Mouse (Mus musculus): ENCODE measurements around the gene Pilra.
"Not testable (repeated sequence)": the region's sequence is repeated elsewhere in the genome, so short reads cannot be mapped to it uniquely, and the experiment has no call there.

Gene Pilra

GRCm38 (mm10) chr5:137835966-137836520, at the start of gene Pilra:
Gene Pilra, minus strand, starts transcription at chr5:137836281.
- DNase-seq (ENCODE audit: low read depth, low spot score), result not testable (repeated sequence)

GRCm38 (mm10) chr5:137883345-137883744, 47.3 kb upstream of the Pilra start:
- no peak for DNase-seq (ENCODE audit: low read depth, low spot score)

GRCm38 (mm10) chr5:137882922-137883321, 46.8 kb upstream of the Pilra start:
- no peak for DNase-seq (ENCODE audit: low read depth, low spot score)

GRCm38 (mm10) chr5:137877860-137878259, 41.8 kb upstream of the Pilra start:
- peak; percentile 11 for DNase-seq (ENCODE audit: low read depth, low spot score)

GRCm38 (mm10) chr5:137875054-137875453, 39.0 kb upstream of the Pilra start:
- DNase-seq (ENCODE audit: low read depth, low spot score), result no peak

- DNase-seq (ENCODE audit: low read depth, low spot score), result not testable (repeated sequence)
Measured at GRCm38 (mm10) chr5:137872381-137872702, 36.3 kb upstream of the Pilra start.

- DNase-seq (ENCODE audit: low read depth, low spot score), result not testable (repeated sequence)
Measured at GRCm38 (mm10) chr5:137871644-137872380, 35.7 kb upstream of the Pilra start, which contains the start of gene Pilrb2. Gene Pilrb2, minus strand, starts transcription at chr5:137871815.

GRCm38 (mm10) chr5:137868600-137868999, 32.5 kb upstream of the Pilra start:
- DNase-seq (ENCODE audit: low read depth, low spot score), result not testable (repeated sequence)

- DNase-seq (ENCODE audit: low read depth, low spot score), result not testable (repeated sequence)
Measured at GRCm38 (mm10) chr5:137864008-137864407, 27.9 kb upstream of the Pilra start.

- DNase-seq (ENCODE audit: low read depth, low spot score), result not testable (repeated sequence)
Measured at GRCm38 (mm10) chr5:137857960-137858710, 22.1 kb upstream of the Pilra start, which contains the start of gene Pilrb1. Gene Pilrb1, minus strand, starts transcription at chr5:137858106.

- peak; percentile 37 for DNase-seq (ENCODE audit: low read depth, low spot score)
Measured at GRCm38 (mm10) chr5:137856870-137857269, 20.8 kb upstream of the Pilra start.

GRCm38 (mm10) chr5:137854907-137855306, 18.8 kb upstream of the Pilra start:
- DNase-seq (ENCODE audit: low read depth, low spot score), result not testable (repeated sequence)

- DNase-seq (ENCODE audit: low read depth, low spot score), result not testable (repeated sequence)
Measured at GRCm38 (mm10) chr5:137850313-137850712, 14.2 kb upstream of the Pilra start.

- not testable (repeated sequence) for DNase-seq (ENCODE audit: low read depth, low spot score)
Measured at GRCm38 (mm10) chr5:137837110-137837509, 1.0 kb upstream of the Pilra start.

GRCm38 (mm10) chr5:137836611-137837010, 530 bp upstream of the Pilra start:
- no peak for DNase-seq (ENCODE audit: low read depth, low spot score)

- no peak for DNase-seq (ENCODE audit: low read depth, low spot score)
Measured at GRCm38 (mm10) chr5:137833500-137833899, 2.6 kb downstream of the Pilra start.

GRCm38 (mm10) chr5:137831506-137831905, 4.6 kb downstream of the Pilra start:
- no peak for DNase-seq (ENCODE audit: low read depth, low spot score)

GRCm38 (mm10) chr5:137831106-137831505, 5.0 kb downstream of the Pilra start:
- no peak for DNase-seq (ENCODE audit: low read depth, low spot score)

GRCm38 (mm10) chr5:137830238-137830637, 5.8 kb downstream of the Pilra start:
- no peak for DNase-seq (ENCODE audit: low read depth, low spot score)

GRCm38 (mm10) chr5:137828694-137829093, 7.4 kb downstream of the Pilra start:
- DNase-seq (ENCODE audit: low read depth, low spot score), result no peak

GRCm38 (mm10) chr5:137826421-137826820, 9.7 kb downstream of the Pilra start:
- peak; percentile 6 for DNase-seq (ENCODE audit: low read depth, low spot score)

GRCm38 (mm10) chr5:137825971-137826370, 10.1 kb downstream of the Pilra start:
- DNase-seq (ENCODE audit: low read depth, low spot score), result no peak
